Mouse (Mus musculus): ENCODE measurements around the gene C2cd3.

C2cd3 gene

DNA sequence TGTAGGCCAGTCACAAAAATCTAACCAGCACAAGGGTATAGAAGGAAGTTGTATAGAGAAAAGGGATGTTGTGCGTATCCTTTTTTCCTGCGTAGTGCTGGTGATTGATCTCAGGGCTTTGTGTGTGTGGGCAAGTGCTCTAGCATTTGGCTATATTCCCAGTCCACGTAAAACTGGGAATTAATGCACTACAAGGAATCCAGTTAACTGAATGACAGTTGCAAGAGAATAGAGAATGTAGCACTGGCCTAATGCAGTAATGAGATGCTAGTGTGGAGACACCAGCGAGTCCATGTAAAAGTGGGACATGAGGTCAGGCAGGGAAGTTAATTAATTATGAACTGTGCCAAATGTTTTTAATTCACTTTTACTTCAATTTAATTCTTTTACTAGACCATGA is 30.7 kb downstream of the C2cd3 start:
- ATAC-seq (ENCODE audit: low TSS enrichment): no peak

DNA sequence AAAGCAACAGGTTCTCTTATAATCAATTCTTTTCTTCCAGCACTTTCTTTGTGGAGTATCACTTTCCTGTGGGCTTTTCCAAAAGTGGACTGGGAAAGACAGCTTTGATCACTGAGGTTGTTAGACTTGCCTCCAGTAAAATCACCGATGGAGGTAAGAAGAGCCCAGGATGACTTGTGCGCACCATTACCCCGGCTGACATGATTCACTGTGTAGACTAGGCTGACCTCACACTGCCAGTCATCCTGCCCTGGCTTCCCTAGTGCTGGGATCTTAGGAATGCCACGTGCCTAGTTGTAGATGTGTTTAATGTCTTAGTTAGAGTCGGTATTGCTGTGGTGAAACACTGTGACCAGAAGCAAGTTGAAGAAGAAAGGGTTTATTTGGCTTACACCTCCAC is 35.6 kb downstream of the C2cd3 start:
- no peak for ATAC-seq (ENCODE audit: low TSS enrichment)

DNA sequence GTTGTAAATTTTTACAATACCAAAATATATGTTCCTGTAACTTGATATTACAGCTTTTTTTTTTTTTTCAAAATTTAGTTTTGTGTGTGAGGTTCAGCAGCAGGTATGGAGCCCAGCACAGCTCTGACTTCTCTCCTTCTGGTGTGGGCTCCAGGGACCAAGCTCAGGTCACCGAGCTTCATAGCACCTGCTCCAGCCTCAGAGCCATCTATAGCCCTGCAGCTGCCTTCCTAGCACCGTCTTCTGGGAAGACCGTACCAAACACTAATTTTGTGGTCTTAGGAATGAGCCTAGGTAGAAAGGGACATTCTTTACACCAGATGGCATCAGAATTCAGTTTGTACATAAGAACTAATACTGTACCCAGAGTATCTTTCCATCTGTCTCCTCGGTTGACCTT is 36.7 kb downstream of the C2cd3 start:
- ATAC-seq (ENCODE audit: low TSS enrichment): no peak

DNA sequence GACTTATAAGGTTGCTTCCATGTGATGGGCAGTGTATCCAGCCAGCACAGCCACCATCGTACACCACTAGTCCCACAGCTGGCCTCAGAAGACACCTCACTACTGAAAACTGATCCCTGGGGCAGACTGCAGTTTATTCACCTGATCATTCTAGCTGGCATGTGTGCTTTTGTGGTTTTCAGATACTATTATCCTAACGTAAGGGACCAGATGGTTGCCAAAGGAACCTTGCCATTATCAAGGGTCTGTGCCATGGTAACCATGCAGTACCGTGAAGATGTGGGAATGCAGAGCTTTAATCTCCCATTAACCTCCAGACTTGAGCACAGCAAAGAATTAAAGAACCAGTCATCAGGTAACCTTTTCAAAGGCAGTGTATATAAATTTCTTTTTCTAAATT is 53.8 kb downstream of the C2cd3 start:
- ATAC-seq (ENCODE audit: low TSS enrichment): no peak

DNA sequence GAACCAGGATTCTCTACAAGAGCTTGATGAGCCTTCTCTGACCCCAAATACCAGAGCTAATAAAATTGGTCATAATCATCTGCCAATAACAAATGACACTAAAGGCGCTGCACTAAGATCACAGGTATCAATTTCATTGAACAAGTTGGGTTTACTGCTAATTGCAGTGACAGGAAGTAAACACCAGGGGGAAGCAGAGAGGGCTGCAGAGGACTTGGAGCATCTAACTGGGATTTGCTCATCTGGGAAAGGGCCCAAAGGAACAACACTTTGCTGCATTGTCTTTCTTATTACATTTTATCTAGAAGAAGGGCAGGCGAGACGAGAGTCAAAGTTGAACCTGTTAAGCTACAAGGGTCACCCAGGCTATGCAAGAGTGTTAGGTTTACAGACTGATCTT is 57.1 kb downstream of the C2cd3 start:
- no peak for ATAC-seq (ENCODE audit: low TSS enrichment)

DNA sequence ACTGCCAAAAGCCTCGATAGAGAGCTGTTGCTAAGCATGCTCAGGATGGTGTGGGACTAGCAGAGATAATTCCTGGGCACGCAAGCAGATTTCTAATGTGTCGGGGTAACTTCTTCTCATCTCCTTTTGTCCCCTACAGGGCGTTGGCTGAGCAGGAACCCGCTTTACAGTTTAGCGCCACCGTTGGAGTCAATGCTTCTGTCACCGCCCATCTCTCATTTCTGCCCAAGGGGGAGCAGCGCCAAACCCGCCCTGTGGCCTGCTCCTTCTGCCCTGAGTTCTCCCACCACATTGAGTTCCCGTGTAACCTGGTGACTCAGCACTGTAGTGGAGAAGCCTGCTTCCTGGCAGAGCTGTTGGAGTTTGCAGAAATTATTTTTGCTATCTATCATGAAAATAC is 57.9 kb downstream of the C2cd3 start:
- ATAC-seq (ENCODE audit: low TSS enrichment): no peak

DNA sequence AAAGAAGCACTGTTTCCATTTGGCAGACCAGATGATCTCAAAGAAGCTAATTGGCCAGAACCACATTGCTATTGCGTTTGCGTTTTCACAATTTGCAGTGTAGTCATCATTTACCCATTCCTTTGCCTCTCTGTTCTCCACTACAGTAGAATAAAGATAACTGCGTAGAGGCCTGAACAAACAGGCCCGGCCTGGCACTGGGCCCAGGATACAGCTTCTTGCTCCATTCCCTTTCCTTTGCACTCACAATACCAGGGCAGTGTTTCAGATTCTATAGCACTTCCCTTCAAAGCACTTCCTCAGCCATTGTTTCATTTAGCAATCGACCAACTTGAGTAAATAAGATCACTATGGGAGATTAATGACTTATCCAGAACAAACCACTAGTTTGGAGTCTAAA is 59.1 kb downstream of the C2cd3 start:
- no peak for ATAC-seq (ENCODE audit: low TSS enrichment)

DNA sequence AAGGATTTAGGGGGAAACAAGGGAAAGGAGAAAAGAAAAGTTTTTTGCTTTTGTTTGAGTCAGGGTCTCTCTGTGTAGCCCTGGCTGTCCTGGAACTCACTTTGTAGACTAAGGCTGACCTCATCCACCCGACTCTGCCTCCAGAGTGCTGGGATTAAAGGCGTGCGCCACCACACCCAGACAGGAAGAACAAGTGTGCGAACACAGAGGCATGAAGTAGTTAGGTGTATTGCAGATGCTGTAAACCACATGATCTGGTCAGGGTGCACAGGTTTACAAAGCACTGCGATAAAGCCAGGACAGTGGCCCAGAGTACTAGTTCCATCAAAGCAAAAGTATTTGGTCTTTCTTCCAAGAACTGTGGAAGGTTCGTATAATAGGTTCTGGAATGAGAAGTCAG is 61.3 kb downstream of the C2cd3 start:
- no peak for ATAC-seq (ENCODE audit: low TSS enrichment)

DNA sequence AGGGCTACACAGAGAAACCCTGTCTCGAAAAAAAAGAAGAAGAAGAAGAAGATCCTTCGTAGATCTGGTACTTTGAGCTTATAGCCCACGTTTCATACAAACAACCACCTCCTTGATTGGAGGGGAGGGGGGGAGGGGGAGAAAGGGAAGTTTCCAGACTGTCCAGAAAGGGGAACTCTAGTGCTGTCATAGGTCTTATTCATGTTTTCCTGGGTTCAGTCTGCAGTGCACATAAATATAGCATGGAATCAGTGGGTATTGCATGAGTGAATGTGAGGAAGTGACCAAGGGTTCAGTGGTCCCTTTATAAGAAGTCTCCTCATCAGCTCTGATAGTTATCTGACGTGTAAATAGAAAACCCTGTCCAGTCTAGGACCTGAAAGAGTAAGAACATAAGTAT is 71.7 kb downstream of the C2cd3 start:
- no peak for ATAC-seq (ENCODE audit: low TSS enrichment)

DNA sequence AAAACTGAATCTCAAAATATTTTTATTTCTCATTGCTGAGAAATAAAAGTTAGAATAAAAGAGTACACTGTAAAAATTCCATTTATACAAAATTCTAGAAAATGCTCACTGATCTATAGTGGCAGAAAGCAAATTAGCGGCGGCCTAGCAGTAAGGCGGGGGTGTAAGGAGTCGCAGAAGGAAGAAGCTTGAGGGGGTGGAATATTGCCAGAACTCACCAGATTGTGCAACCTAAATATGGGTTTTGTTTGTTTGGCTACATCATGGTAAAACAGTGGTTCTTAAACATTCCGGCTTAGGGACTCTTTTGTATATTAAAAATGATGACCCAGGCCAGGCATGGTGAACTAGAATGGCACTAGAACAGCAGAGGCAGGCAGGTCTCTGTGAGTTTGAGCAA is 74.2 kb downstream of the C2cd3 start:
- ATAC-seq (ENCODE audit: low TSS enrichment): no peak

DNA sequence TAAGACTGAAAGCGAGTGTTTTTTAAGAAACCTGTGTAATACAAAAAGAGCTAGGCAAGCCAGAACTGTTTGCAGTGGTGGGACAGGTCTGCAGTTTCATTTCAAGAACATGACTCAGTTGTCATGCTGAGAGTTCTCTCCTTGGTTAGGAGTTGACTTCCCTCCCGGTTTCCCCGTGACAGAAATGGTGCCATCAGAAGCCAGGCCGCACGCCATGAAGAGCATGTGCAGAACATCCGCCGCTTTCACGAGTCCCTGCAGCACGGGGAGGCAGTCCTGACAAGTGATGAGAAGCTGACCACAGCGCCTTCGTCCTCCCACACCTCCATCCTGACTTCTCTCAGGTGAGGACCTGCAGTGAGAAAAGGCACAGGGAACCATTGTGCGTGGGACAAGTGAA is 76.5 kb downstream of the C2cd3 start:
- no peak for ATAC-seq (ENCODE audit: low TSS enrichment)

DNA sequence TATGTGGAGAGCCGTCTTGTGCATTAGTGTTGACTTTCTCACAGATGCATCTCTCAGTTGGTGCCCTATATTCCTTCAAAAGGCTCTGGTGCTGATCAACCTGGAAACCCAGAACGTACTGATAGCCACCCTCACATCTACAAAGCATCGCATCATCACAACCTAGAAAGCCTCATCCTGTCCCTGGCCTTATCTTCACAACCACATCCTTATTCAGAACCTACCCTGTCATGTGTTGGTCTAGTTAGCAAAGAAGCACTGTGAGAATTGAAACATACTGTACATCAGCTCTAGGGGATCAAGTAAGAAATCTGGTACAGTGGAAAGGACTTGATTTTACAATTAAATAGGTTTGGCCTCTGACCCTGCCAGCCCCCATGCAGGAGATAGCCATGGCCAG is 77.0 kb downstream of the C2cd3 start:
- ATAC-seq (ENCODE audit: low TSS enrichment): no peak

DNA sequence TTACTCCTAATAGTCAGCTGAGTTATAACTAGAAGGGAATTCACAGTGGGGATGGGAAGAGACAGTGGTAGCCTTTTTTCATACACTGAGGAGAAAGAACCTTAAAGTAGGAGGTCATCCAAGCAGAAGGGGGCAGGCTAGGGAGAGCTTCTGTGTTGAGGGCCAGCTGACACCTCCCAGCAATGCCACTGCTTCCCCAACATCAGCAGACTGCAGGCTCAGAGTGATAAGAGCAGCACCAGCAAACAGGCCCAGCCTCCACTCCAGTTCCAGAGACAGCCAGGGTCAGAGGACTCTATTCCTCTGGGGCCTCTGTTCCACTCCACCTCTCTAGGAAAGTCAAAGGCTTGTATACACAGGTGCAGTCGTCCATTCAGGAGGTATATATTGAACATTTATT is 86.1 kb downstream of the C2cd3 start:
- no peak for ATAC-seq (ENCODE audit: low TSS enrichment)

DNA sequence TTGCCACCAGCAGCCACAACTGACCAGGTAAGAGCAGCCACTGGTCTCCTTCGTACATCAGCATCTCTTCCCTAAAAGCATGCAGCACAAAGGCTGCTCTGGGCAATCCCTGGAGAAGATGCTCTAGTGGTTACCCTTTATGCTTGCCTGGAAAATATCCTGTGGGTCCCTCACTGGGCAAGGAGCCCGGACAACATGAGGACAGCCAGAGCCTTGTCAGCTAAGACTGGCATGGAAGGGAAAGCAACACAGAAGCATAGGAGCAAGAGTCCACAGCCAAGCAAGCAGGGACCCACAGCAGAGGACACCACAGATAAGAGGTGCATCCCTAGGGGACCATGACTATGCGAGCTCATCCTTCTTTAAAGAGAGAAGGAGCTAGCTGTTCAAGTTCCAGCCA is 87.8 kb downstream of the C2cd3 start:
- no peak for ATAC-seq (ENCODE audit: low TSS enrichment)

DNA sequence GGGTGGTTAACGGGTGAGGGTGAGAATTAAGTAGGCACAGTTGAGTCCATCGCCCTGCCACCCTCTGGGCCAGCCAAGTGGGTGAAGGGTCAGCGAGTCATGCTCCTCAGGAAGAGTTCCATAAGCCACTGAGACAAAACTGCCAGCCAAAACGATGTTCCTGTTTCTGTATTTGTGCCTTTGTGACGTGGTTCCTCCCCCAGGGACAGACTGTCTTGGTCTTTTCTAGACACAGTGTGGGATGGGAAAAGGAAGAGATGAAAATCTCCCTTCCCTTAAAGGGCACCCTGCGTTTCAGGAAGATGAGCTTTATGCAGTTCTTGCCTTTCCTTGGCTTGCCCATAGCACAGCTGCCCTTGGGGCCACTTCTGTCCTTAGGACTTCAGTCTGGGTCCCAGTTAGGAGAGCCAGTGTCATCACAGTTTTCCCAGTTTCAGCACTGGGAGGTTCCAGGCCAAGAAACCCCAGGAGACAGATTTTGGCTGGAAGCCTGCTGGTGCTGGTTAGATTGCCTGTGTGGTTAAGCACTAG is 89.7 kb downstream of the C2cd3 start:
- ATAC-seq (ENCODE audit: low TSS enrichment): peak; percentile 71

DNA sequence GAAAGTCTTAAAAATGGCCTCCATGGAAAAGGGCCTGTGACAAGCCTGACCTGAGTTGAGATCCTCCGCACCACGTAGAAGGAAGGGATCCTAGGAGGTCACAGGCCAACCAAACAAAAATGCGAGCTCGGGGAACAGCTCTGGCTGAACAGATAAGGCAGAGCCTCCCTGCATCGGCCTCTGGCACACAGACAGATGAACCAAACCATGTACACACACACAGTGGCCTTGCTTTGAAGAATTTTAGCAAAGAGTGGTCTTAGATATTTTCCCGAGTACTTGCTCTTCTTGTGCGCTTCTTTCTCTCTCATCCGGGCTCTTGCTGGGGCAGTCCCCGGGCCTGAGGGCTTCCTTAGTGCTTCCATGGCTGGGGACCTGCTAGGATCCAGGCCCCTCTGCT is 91.2 kb downstream of the C2cd3 start:
- no peak for ATAC-seq (ENCODE audit: low TSS enrichment)

DNA sequence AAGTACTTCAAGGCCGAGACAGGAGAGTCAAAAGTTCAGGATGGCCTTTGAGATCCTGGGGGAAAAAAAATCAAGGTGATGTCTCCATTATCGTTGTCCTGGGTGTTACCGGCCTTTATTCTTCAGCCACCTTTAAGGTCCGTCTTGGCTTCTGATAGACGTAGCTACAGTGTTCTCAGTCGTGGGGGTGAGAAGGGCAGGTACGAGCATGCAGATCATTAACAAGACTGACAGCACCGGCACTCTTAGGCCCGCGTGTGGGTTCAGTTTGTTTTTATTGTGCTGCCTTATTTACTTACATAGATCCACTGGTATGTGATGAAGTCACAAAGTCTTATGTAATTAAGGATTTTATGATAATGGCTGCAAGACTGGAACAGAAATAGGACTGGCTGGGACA is 91.7 kb downstream of the C2cd3 start:
- ATAC-seq (ENCODE audit: low TSS enrichment): no peak

DNA sequence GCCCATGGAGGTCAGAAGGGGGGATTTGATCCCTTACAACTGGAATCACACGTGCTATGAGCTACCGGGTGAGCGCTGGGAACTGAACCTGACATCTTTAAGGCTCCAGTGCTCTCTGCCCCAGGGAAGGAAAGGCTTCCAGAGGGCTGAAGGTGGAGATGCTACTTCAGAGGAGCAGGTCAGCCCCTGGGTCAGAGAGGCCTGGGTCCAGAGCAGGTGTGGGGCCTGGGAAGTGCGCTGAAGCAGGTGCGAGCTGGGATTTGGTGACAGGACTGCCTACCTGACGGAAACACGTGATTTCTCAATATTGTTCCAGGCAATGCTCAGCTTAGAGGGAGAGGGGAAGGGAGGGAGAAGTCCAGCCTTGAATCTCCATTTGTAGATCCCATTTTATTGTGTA is 92.2 kb downstream of the C2cd3 start:
- no peak for ATAC-seq (ENCODE audit: low TSS enrichment)

DNA sequence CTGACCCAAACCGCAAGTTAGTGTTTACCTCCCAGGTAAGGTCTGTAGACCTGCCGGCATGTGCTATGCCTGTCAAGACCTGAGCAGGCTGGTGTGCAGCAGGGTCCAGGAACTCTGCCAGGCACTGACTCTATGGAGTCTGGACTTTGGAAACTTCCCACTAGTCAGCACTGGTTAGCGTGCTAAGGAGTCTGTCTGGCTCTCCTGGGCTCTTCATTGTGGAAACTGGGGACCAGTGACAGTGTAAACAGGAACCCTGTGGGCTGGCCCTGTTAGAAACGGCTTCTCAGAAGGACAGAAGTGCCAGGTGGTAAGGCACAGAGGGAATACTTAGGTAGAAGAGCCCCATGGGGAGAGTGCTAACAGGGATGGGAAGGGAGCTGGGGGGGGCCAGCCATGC is 93.2 kb downstream of the C2cd3 start:
- no peak for ATAC-seq (ENCODE audit: low TSS enrichment)

DNA sequence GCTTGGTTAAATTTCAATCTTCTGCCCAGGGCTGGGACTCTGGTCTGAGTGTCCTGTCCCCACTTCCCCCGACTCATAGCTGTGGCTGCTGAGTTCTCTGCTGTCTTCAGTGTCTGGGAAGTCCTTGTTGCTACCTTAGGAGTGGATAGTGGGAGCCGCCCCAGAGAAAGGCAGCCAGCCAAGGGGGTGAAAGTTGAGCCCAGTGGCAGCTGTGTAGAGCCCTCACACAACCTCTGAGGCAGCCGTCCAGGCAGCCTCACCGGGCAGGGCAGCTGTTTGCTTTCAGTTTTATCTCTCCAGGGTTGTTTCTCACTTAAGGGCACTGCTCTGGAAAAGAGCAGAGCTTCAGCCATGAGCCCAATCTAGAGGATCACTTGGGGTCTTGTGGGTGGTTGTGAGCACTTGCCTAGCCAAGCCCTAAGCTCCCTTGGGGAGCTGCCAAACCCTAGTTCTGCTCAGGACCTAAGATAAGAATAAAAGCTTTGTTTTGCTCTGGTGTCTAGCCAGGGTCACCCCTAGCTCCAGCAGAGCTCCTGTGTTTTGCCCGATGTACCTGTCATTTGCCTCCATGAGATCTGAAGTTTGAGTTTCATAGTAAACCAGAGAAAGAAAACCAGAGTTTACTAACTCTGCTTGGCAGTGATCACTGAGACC is 93.8 kb downstream of the C2cd3 start:
- ATAC-seq (ENCODE audit: low TSS enrichment): no peak

DNA sequence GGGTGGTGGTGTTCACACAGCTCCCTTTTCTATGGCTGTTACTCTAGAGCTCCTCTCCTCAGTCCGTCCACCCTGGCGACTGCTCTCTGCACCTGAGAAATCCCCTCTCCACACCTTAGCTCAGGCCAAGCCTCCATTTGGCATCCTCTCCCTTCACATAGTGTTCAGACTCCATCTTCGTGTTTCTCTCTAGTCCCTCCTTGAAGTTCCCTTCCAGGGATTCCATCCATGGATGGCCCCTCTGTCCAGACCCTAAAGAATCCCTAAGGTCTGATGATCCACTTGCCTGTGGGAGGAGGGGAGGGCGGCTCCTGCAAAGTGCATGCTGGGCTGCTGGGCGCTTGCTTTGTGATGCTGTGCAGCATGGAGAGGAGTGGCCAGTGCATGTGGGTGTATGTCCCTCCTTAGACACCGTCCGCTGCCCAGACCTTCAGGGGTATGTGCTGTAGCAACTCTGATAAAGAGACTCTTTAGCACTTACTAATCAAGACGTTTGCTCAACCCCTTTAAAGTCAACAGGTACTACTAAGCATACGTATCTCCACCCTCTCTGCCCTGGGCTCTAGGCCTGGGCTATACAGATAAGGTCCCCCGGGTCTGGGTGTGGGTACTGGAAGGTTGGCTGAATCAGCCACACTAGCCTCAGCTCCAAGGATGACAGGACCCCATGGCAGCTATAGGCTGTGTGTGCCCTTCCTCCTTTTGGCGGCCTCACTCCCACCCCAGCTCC is 94.9 kb downstream of the C2cd3 start:
- no peak for ATAC-seq (ENCODE audit: low TSS enrichment)

DNA sequence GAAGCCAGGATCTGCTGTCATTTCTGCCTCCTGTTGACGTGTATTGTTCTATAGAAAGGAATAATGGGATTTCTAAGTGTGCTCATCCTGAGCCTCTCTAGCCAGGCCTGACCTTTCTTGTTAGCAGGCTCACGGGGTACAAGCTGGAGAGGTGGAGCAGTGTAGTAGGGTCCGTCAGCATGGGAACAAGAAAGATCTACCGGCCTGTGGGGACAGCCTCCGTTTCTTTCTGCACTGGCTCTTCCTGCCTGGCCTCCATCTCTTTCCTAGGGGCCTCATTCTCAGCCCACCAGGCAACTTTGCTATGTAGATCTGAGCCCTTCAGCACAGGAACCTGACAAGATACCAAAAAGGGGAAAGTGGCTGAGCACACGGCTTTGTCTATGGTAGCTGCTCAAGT is 96.7 kb downstream of the C2cd3 start:
- ATAC-seq (ENCODE audit: low TSS enrichment): no peak

DNA sequence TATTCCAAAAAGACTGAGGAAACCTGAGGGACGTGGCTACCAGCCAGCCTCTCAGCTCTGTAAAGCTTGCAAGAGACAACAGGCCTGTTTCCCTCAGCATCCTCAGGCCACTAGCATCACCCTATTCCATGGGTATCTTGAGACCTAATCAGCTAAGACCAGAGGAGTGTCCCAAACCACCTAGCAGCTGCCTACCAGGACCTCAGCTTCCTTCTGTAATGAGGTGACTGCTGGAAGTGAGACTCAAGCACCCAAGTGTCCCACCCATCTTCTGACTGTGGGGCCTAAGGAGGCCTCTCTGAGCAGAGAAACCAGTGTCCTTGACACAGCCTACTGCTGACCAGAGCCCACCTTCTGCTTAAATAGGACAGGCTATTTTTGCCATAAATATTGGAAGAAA is 97.5 kb downstream of the C2cd3 start:
- no peak for ATAC-seq (ENCODE audit: low TSS enrichment)

Measured in frontal cortex, adult (tissue).